Mouse (Mus musculus): Measurements from ENCODE around the gene Mobp. TPM values are rescaled to one million over a fixed set of nuclear protein-coding genes. Genes with fewer than 3 reads are reported as not detected.

Gene Mobp
- total and polyA plus RNA-seq, 3 experiments, result 0.17 TPM; not detected in 2

DNA sequence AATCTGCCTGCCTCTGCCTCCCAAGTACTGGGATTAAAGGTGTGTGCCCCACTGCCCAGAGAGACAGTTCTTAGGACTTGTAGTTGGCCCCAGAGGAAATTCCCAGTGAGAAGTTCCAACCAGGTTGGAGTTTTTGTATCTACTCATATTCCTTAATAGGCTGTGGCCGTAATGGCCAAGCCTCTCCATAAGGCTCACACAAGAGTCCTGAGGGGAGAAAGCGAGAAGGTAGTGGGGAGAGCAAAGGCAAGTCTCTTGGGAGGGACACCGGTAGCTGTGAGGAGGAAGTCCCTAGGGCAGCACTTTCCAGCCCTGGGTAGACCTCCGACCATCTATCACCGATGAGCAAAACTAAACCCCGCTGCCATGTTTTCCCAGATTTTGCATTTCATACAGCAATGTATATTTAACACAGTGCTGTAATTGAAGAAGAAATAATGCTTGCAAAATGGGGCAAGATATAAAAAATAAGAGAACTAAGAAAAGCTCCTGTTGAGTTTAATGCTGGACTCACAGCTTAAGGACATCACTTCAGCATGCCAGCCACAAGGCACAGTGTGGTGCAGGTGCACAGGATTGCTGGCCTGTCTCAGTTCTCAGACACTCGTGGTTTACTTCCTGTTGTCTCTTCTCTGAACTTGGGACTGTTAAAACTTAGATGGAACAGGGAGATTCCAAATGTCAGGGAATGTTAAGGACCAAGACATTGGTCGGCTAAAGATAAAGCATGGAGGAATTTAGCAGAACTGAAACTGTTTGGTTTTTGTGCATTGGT is 16.3 kb upstream of the Mobp start (continued):
- TF ChIP-seq NELFE (IDR thresholded peaks at IDR 0.05; ENCODE audit: low read depth, low read length) (peak; percentile 37; the same call in 1 of the 2 replicates), CHD2 (IDR thresholded peaks at IDR 0.05; ENCODE audit: low read length) (peak; percentile 85), HCFC1 (IDR thresholded peaks at IDR 0.05; ENCODE audit: low read depth, low read length) (peak; percentile 20; the same call in 1 of the 2 replicates), NRF1 (IDR thresholded peaks at IDR 0.05; ENCODE audit: low read depth, low read length) (no peak), E2F4 (IDR thresholded peaks at IDR 0.05; ENCODE audit: insufficient replicate concordance, low read depth, low read length) (0 out of 2 replicates have a peak, but pooled peaks have one; percentile 68), CHD1 (IDR thresholded peaks at IDR 0.05; ENCODE audit: low read depth, low read length) (no peak), BHLHE40 (IDR thresholded peaks at IDR 0.05; ENCODE audit: low read depth, low read length) (peak; percentile 23; the same call in 1 of the 2 replicates), ZC3H11A (IDR thresholded peaks at IDR 0.05; ENCODE audit: low read depth, low read length) (no peak), KAT2A (IDR thresholded peaks at IDR 0.05; ENCODE audit: insufficient replicate concordance, low read length) (0 out of 2 replicates have a peak, but pooled peaks have one; percentile 64), CTCF (conservative IDR thresholded peaks at IDR 0.05 in 1 of 2, IDR thresholded peaks at IDR 0.05 in 1 of 2; ENCODE audit: low read depth in 2 of 2, low read length in 2 of 2) (no peak), ZNF384 (IDR thresholded peaks at IDR 0.05; ENCODE audit: low read depth, low read length) (no peak), ETS1 (conservative IDR thresholded peaks at IDR 0.05; ENCODE audit: low read depth, low read length) (peak; percentile 22), JUN (IDR thresholded peaks at IDR 0.05; ENCODE audit: insufficient read depth, low read depth, low read length) (no peak), TCF12 (IDR thresholded peaks at IDR 0.05; ENCODE audit: low read depth, low read length) (0 out of 2 replicates have a peak, but pooled peaks have one; percentile 17), MAX (IDR thresholded peaks at IDR 0.05; ENCODE audit: low read length) (peak; percentile 52; the same call in 1 of the 2 replicates), POLR2AphosphoS2 (IDR thresholded peaks at IDR 0.05; ENCODE audit: low read depth, low read length) (peak; percentile 99), ZMIZ1 (IDR thresholded peaks at IDR 0.05; ENCODE audit: low read depth, low read length) (peak; percentile 91), USF1 (IDR thresholded peaks at IDR 0.05; ENCODE audit: low read depth, low read length) (no peak), UBTF (IDR thresholded peaks at IDR 0.05; ENCODE audit: low read depth, low read length) (no peak), POLR2A (IDR thresholded peaks at IDR 0.05; ENCODE audit: low read depth, low read length) (peak; percentile 69), MYC (IDR thresholded peaks at IDR 0.05; ENCODE audit: low read depth, low read length) (peak; percentile 63; the same call in 1 of the 2 replicates), ELF1 (IDR thresholded peaks at IDR 0.05; ENCODE audit: low read depth, low read length) (0 out of 2 replicates have a peak, but pooled peaks have one; percentile 47), ZKSCAN1 (IDR thresholded peaks at IDR 0.05; ENCODE audit: borderline replicate concordance, low read depth, low read length) (no peak)

Data from CH12.LX (cell line).